Mouse (Mus musculus): ENCODE measurements around the gene Col4a4. TPM values are rescaled to one million over a fixed set of nuclear protein-coding genes. Genes with fewer than 3 reads are reported as not detected.

The Col4a4 gene
- total and polyA plus RNA-seq, 2 experiments from 2014 or later, result 0.53 to 0.89 TPM

- Histone ChIP-seq H3K27ac (ENCODE audit: low read depth) (no peak overlapping the region), H3K36me3 (replicated peaks; ENCODE audit: control insufficient read depth, insufficient read depth, low read length) (no peaks in the 10 kb centered on the region), H3K9ac (replicated peaks; ENCODE audit: low read depth, low read length) (no peak overlapping the region), H3K27me3 (ENCODE audit: control insufficient read depth, insufficient read depth, low read length) (no peaks in the 10 kb centered on the region), H3K4me1 (ENCODE audit: control insufficient read depth, insufficient read depth) (no peaks in the 10 kb centered on the region), H3K9me3 (replicated peaks; ENCODE audit: control insufficient read depth, low read length) (no peaks in the 10 kb centered on the region), H3K4me3 (ENCODE audit: low read depth, low read length) (no peak overlapping the region), H3K4me2 (ENCODE audit: low read depth, low read length) (no peak overlapping the region)
- TF ChIP-seq CTCF (IDR thresholded peaks at IDR 0.05; ENCODE audit: low read depth) (no peak), EP300 (IDR thresholded peaks at IDR 0.05; ENCODE audit: low read depth) (no peak)
- DNase-seq (ENCODE audit: low spot score) (no peak), ATAC-seq (ENCODE audit: insufficient read depth, low read depth) (no peak)
- WGBS, result 67% methylated on average over 5 of the region's 5 CpGs
Observed at GRCm38 (mm10) chr1:82618001-82618400, 31.4 kb upstream of the Col4a4 start.

- no peak overlapping the region for H3K4me3 ChIP-seq (ENCODE audit: low read depth, low read length)
- no peak overlapping the region for H3K9ac ChIP-seq (replicated peaks; ENCODE audit: low read depth, low read length)
- no peaks in the 10 kb centered on the region for H3K27me3 ChIP-seq (ENCODE audit: control insufficient read depth, insufficient read depth, low read length)
- no peaks in the 10 kb centered on the region for H3K36me3 ChIP-seq (replicated peaks; ENCODE audit: control insufficient read depth, insufficient read depth, low read length)
- DNase-seq (ENCODE audit: low spot score), result no peak
- H3K4me2 ChIP-seq (ENCODE audit: low read depth, low read length), result no peak overlapping the region
- no peak for ATAC-seq (ENCODE audit: insufficient read depth, low read depth)
- H3K9me3 ChIP-seq (replicated peaks; ENCODE audit: control insufficient read depth, low read length), result no peaks in the 10 kb centered on the region
- H3K27ac ChIP-seq (ENCODE audit: low read depth), result no peak overlapping the region
- TF ChIP-seq CTCF (IDR thresholded peaks at IDR 0.05; ENCODE audit: low read depth) (no peak), EP300 (IDR thresholded peaks at IDR 0.05; ENCODE audit: low read depth) (no peak)
- no peaks in the 10 kb centered on the region for H3K4me1 ChIP-seq (ENCODE audit: control insufficient read depth, insufficient read depth)
- 80% methylated on average over 9 of the region's 9 CpGs for WGBS
Observed at GRCm38 (mm10) chr1:82612061-82612660, 25.5 kb upstream of the Col4a4 start.

GRCm38 (mm10) chr1:82608646-82609262 is 22.1 kb upstream of the Col4a4 start:
- 44% methylated on average over 9 of the region's 9 CpGs for WGBS
- H3K9me3 ChIP-seq (replicated peaks; ENCODE audit: control insufficient read depth, low read length), result no peaks in the 10 kb centered on the region
- DNase-seq (ENCODE audit: low spot score) (no peak), ATAC-seq (ENCODE audit: insufficient read depth, low read depth) (no peak)
- H3K27me3 ChIP-seq (ENCODE audit: control insufficient read depth, insufficient read depth, low read length), result no peaks in the 10 kb centered on the region
- H3K36me3 ChIP-seq (replicated peaks; ENCODE audit: control insufficient read depth, insufficient read depth, low read length), result no peaks in the 10 kb centered on the region
- TF ChIP-seq EP300 (IDR thresholded peaks at IDR 0.05; ENCODE audit: low read depth), result no peak
- no peak for TF ChIP-seq CTCF (IDR thresholded peaks at IDR 0.05; ENCODE audit: low read depth)
- no peaks in the 10 kb centered on the region for H3K4me1 ChIP-seq (ENCODE audit: control insufficient read depth, insufficient read depth)
- H3K27ac ChIP-seq (ENCODE audit: low read depth), result no peak overlapping the region; the same call in 1 of the 2 replicates
- H3K4me3 ChIP-seq (ENCODE audit: low read depth, low read length), result no peak overlapping the region
- H3K4me2 ChIP-seq (ENCODE audit: low read depth, low read length), result no peak overlapping the region
- H3K9ac ChIP-seq (replicated peaks; ENCODE audit: low read depth, low read length), result no peak overlapping the region

GRCm38 (mm10) chr1:82605856-82606255 is 19.2 kb upstream of the Col4a4 start:
- ATAC-seq (ENCODE audit: insufficient read depth, low read depth) (no peak), DNase-seq (ENCODE audit: low spot score) (no peak)
- Histone ChIP-seq H3K36me3 (replicated peaks; ENCODE audit: control insufficient read depth, insufficient read depth, low read length) (no peaks in the 10 kb centered on the region), H3K27ac (ENCODE audit: low read depth) (no peak overlapping the region), H3K9me3 (replicated peaks; ENCODE audit: control insufficient read depth, low read length) (no peaks in the 10 kb centered on the region), H3K27me3 (ENCODE audit: control insufficient read depth, insufficient read depth, low read length) (no peaks in the 10 kb centered on the region), H3K4me3 (ENCODE audit: low read depth, low read length) (no peak overlapping the region), H3K4me2 (ENCODE audit: low read depth, low read length) (no peak overlapping the region), H3K4me1 (ENCODE audit: control insufficient read depth, insufficient read depth) (0 out of 2 replicates have a peak, but pooled peaks cover 5% of the 10 kb centered on the region), H3K9ac (replicated peaks; ENCODE audit: low read depth, low read length) (no peak overlapping the region)
- 65% methylated on average over 7 of the region's 7 CpGs for WGBS
- TF ChIP-seq CTCF (IDR thresholded peaks at IDR 0.05; ENCODE audit: low read depth), result no peak
- TF ChIP-seq EP300 (IDR thresholded peaks at IDR 0.05; ENCODE audit: low read depth), result no peak

- Histone ChIP-seq H3K36me3 (replicated peaks; ENCODE audit: control insufficient read depth, insufficient read depth, low read length) (no peaks in the 10 kb centered on the region), H3K27me3 (ENCODE audit: control insufficient read depth, insufficient read depth, low read length) (no peaks in the 10 kb centered on the region), H3K9me3 (replicated peaks; ENCODE audit: control insufficient read depth, low read length) (no peaks in the 10 kb centered on the region), H3K4me3 (ENCODE audit: low read depth, low read length) (no peak overlapping the region), H3K9ac (replicated peaks; ENCODE audit: low read depth, low read length) (no peak overlapping the region), H3K4me2 (ENCODE audit: low read depth, low read length) (no peak overlapping the region), H3K27ac (ENCODE audit: low read depth) (no peak overlapping the region), H3K4me1 (ENCODE audit: control insufficient read depth, insufficient read depth) (0 out of 2 replicates have a peak, but pooled peaks cover 5% of the 10 kb centered on the region)
- DNase-seq (ENCODE audit: low spot score) (no peak), ATAC-seq (ENCODE audit: insufficient read depth, low read depth) (no peak)
- TF ChIP-seq CTCF (IDR thresholded peaks at IDR 0.05; ENCODE audit: low read depth), result no peak
- no peak for TF ChIP-seq EP300 (IDR thresholded peaks at IDR 0.05; ENCODE audit: low read depth)
- WGBS, result 76% methylated on average over 7 of the region's 7 CpGs
Observed at GRCm38 (mm10) chr1:82605347-82605746, 18.7 kb upstream of the Col4a4 start.

Measured in heart, postnatal 0 days (tissue).